Mouse (Mus musculus) C2C12 (cell line): ENCODE results near the gene Atat1.

Experiments used
- CTCF ChIP-seq: IDR thresholded peaks from one replicate; pipeline ENCODE4 v1.5.1; 2011; ENCODE audit not compliant: control insufficient read depth, insufficient read depth, insufficient read length
- MYOD1 ChIP-seq: IDR thresholded peaks from one replicate; pipeline ENCODE4 v1.6.1; 2011; ENCODE audit warnings: low read depth; ENCODE audit not compliant: control insufficient read depth, insufficient read length
- USF1 ChIP-seq: IDR thresholded peaks from one replicate; pipeline ENCODE4 v1.6.1; 2011; ENCODE audit warnings: low read depth, mild to moderate bottlenecking, control low read depth, moderate library complexity

GRCm38 (mm10) chr17:35873774-35874519, 35.9 kb downstream of the Atat1 start:
- TF ChIP-seq CTCF (peak; percentile 92), MYOD1 (no peak), USF1 (no peak)
